Mouse (Mus musculus): ENCODE measurements around the gene Hdhd3.

DNA sequence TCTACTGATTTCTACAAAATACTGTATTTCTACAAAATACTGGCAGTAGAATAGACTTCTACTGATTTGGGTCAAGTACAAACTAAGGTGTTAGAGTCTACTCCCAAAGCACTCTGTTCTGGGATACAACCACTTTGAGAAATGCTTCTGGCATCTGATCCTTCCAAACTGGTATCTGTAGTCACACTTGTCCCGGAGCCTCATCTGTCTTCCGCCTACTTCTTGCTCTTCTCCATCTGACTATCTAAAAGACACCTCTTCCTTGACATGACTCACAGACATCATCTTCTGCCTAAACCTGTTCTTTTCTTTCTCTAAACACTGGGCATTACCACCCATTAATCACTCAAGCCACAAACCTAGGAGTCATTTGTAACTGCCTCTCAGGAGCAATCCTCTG, 31.2 kb downstream of the Hdhd3 start:
- no peak for TF ChIP-seq CTCF (IDR thresholded peaks at IDR 0.05; ENCODE audit: low read depth, low read length)
- no peak for TF ChIP-seq POLR2A (IDR thresholded peaks at IDR 0.05; ENCODE audit: borderline replicate concordance, low read depth, low read length)
